Mouse (Mus musculus) urinary bladder, adult 2 months (tissue): Measurements from ENCODE around the gene Foxred1. TPM values are rescaled to one million over a fixed set of nuclear protein-coding genes. Genes with fewer than 3 reads are reported as not detected.

Experiments used
- polyA plus RNA-seq: library from polyadenylated mRNA; depleted of rRNA; stranded (reverse); fragments of >200 nt; gene quantifications from 2 replicates; pipeline ENCODE4 v1.2.3, GENCODE M21; 2012; rRNA removed

Gene Foxred1
- polyA plus RNA-seq, 1 experiment, result 46.4 TPM

Other genes with a start within 250 kb of the Foxred1 start
- 5.1 and 11.2 TPM in 2 replicates for gene St3gal4, start 91.8 kb downstream of the Foxred1 start, polyA plus RNA-seq
- 26.3 and 33.1 TPM in 2 replicates for gene Dcps, start 35.0 kb downstream of the Foxred1 start, polyA plus RNA-seq
- gene Srpr, start 10.9 kb downstream of the Foxred1 start, polyA plus RNA-seq, result 75.8 and 86.4 TPM in 2 replicates
- gene Tirap, start 10.8 kb downstream of the Foxred1 start, polyA plus RNA-seq, result 13.1 and 15.6 TPM in 2 replicates
- 12.5 and 16.1 TPM in 2 replicates for gene Fam118b, start 56.8 kb upstream of the Foxred1 start, polyA plus RNA-seq
- gene Rpusd4, start 56.8 kb upstream of the Foxred1 start, polyA plus RNA-seq, result 13.7 and 14.8 TPM in 2 replicates
- 14.9 and 18.8 TPM in 2 replicates for gene Cdon, start 210.1 kb upstream of the Foxred1 start, polyA plus RNA-seq